Mouse (Mus musculus) neural tube, embryonic 12.5 days (tissue): Measurements from ENCODE around the gene Ccdc13. TPM values are rescaled to one million over a fixed set of nuclear protein-coding genes. Genes with fewer than 3 reads are reported as not detected.

ENCODE experiments used
- ATAC-seq: fragments of 200-750 bp; cut with Nextera tagmentation; 2 replicates; pipeline ENCODE4 v1.8.0; 2017; ENCODE audit warnings: low read depth, mild to moderate bottlenecking, moderate TSS enrichment, moderate library complexity; ENCODE audit not compliant: low FRiP score
- H3K27ac ChIP-seq: fragments of 300-500 bp; sonication (generic); 2 replicates; pipeline ENCODE4 v1.5.1; 2016
- H3K27me3 ChIP-seq: fragments of 300-500 bp; sonication (generic); replicated peaks from 2 replicates; pipeline ENCODE4 v1.6.1; 2016; ENCODE audit warnings: mild to moderate bottlenecking
- H3K36me3 ChIP-seq: fragments of 300-500 bp; sonication (generic); 2 replicates; pipeline ENCODE4 v1.6.1; 2016; ENCODE audit warnings: mild to moderate bottlenecking
- H3K4me1 ChIP-seq: fragments of 300-500 bp; sonication (generic); 2 replicates; pipeline ENCODE4 v1.6.1; 2016
- H3K4me2 ChIP-seq: fragments of 300-500 bp; sonication (generic); replicated peaks from 2 replicates; pipeline ENCODE4 v1.6.1; 2016; ENCODE audit warnings: mild to moderate bottlenecking
- H3K4me3 ChIP-seq: fragments of 300-500 bp; sonication (generic); 2 replicates; pipeline ENCODE4 v1.5.1; 2016
- H3K9ac ChIP-seq: fragments of 300-500 bp; sonication (generic); 2 replicates; pipeline ENCODE4 v1.6.1; 2016; ENCODE audit warnings: mild to moderate bottlenecking
- H3K9me3 ChIP-seq: fragments of 300-500 bp; sonication (generic); 2 replicates; pipeline ENCODE4 v1.6.1; 2016; ENCODE audit warnings: mild to moderate bottlenecking
- WGBS: fragments of 180-500 bp; shearing (Covaris S2); methylation state at CpG from one replicate; pipeline ENCODE4 v1.1.7; 2016; 5-methylcytosine and 5-hydroxymethylcytosine counted together
- polyA plus RNA-seq: library from polyadenylated mRNA; unstranded; fragments of >200 nt; fragmentation: Nextera tagmentation; extraction: Ambion mirVana; gene quantifications from 2 replicates; pipeline ENCODE4 v1.2.1, GENCODE M21; 2016

Ccdc13 gene
- polyA plus RNA-seq, 1 experiment from 2014 or later = 4.0 TPM

DNA sequence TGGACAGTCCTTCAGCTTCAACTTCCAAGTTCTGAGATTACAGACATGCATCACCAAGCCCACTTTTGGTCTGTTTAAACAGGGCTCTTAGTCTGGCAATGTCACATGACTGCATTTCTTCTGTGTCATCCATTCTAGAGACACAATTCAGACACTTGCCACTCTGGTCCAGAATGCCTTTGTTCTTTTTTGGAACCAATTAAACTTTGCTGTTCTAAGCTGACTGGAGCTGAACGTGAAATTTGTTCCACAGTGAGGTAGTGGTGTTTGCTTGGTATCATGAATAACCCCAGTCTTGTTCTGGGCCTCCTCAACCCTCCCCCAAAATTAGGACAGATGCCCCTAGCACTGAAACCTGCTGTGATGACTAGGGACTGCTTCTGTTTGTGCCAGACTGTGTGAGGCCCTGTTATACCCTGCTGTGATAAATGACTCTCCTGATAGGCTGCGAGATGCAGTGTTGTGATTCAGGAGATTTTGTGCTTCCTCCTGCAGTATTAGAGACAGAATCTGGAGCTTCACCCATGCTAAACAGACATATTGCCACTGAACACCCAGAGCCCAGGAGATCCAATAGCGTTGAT lies 26.3 kb upstream of the Ccdc13 start:
- Histone ChIP-seq H3K4me3 (no peak overlapping the region), H3K4me2 (no peak overlapping the region), H3K36me3 (no peaks in the 10 kb centered on the region), H3K4me1 (peaks cover 4% of the 10 kb centered on the region; the same call in 1 of the 2 replicates), H3K9ac (no peak overlapping the region), H3K9me3 (no peaks in the 10 kb centered on the region), H3K27ac (no peak overlapping the region), H3K27me3 (no peaks in the 10 kb centered on the region)
- ATAC-seq = peak; percentile 17; the same call in 1 of the 2 replicates
- WGBS = 33% methylated on average over 3 of the region's 3 CpGs

DNA sequence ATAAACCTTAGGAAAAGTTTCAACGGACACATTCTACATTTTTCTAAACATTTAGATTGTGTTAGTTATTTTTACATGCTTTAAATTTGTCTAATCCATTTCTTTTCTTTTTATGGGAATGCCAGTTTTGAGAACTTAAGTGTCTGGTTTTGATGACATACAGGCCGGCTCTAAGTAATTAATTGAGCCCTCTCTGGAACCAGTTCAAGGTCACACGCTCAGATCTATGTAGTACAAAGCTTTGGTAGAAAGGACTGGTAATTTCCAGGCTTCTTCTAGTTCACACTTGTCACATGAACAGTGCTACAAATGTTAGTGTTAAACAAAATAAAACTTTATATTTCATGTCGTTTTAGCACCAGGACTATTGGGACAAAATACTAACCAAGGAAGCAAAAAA lies 25.6 kb upstream of the Ccdc13 start:
- no peaks in the 10 kb centered on the region for H3K27me3 ChIP-seq
- no peak overlapping the region for H3K27ac ChIP-seq
- ATAC-seq = no peak
- no peaks in the 10 kb centered on the region for H3K36me3 ChIP-seq
- H3K4me2 ChIP-seq = no peak overlapping the region
- no peak overlapping the region for H3K4me3 ChIP-seq
- peaks cover 4% of the 10 kb centered on the region; the same call in 1 of the 2 replicates for H3K4me1 ChIP-seq
- no peaks in the 10 kb centered on the region for H3K9me3 ChIP-seq
- no peak overlapping the region for H3K9ac ChIP-seq
- WGBS = 68% methylated on average over 4 of the region's 4 CpGs

DNA sequence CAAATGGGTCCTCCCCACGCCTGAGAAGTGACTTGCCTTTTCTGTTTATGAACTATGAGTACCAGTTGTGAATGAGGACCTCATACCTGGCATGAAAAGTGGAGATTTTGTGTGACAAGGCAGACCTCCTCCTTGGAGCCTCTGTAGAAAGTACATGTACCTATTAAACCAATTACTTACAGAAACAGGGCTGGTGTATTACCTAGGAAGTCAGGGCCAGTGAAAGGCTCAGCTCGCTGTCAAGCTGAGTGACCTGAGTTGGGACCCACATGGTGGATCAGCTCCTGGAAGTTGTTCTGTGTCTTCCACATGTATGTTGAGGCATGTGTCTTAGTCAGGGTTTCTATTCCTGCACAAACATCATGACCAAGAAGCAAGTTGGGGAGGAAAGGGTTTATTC lies 21.7 kb upstream of the Ccdc13 start:
- ATAC-seq = no peak

DNA sequence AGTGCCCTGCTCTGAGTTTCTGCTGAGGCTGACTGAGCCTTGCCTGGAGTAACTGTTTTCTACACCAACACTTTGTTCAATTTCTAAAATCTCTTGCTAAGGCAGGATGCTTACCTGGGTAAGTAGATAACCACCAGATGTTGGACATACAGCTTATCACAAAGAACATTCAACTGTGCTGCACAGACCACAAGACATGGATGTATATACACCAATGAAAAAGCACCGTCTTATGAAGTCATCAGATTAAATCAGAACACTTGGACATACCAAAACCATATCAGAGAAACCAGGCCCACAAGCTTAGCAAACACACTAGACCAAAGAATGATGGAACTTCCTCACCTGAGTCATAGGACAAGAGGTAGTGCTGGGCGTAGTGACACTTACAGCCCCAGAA lies 20.1 kb upstream of the Ccdc13 start:
- Histone ChIP-seq H3K36me3 (no peaks in the 10 kb centered on the region), H3K27ac (no peak overlapping the region), H3K4me1 (peaks cover 8% of the 10 kb centered on the region), H3K27me3 (no peaks in the 10 kb centered on the region), H3K9ac (no peak overlapping the region), H3K9me3 (no peaks in the 10 kb centered on the region), H3K4me3 (no peak overlapping the region), H3K4me2 (no peak overlapping the region)
- no peak for ATAC-seq
- 99% methylated on average over 2 of the region's 2 CpGs for WGBS

More for the DNA sequence above, 21.7 kb upstream of the Ccdc13 start:
- H3K27me3 ChIP-seq = no peaks in the 10 kb centered on the region
- WGBS = 86% methylated on average over 2 of the region's 2 CpGs
- H3K9ac ChIP-seq = no peak overlapping the region
- H3K4me2 ChIP-seq = no peak overlapping the region
- no peak overlapping the region for H3K4me3 ChIP-seq
- no peaks in the 10 kb centered on the region for H3K9me3 ChIP-seq
- H3K36me3 ChIP-seq = no peaks in the 10 kb centered on the region
- peaks cover 12% of the 10 kb centered on the region for H3K4me1 ChIP-seq
- no peak overlapping the region for H3K27ac ChIP-seq

DNA sequence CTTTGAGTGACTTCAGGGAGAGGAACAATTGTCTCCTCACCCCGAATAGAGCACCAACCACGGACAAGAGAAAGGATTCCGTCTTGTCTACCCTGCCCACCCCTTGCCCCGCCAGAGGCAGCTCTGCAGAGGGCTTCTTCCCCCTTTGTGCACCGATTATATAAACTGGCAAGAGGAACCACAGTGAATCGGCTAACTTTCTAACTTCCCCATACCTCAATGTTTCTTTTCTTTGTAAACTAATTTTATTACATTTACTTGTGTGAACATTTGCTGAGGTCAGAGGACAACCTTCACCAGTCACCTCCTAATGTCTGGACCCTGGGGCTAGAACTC lies 18.9 kb upstream of the Ccdc13 start, which contains the start of gene Higd1a:
Higd1a (minus strand) TSS at position 210 of the 336 bp plus-strand sequence.
- Histone ChIP-seq H3K9ac (peak within 1 kb of the TSS; percentile 88), H3K4me1 (peaks cover 8% of the 10 kb centered on the region), H3K4me2 (peak within 1 kb of the TSS; percentile 94), H3K27ac (peak within 1 kb of the TSS; percentile 87), H3K27me3 (no peaks in the 10 kb centered on the region), H3K9me3 (no peaks in the 10 kb centered on the region), H3K4me3 (peak within 1 kb of the TSS; percentile 77), H3K36me3 (no peaks in the 10 kb centered on the region)
- ATAC-seq = no peak
- 18% methylated on average over 6 of the region's 6 CpGs for WGBS

DNA sequence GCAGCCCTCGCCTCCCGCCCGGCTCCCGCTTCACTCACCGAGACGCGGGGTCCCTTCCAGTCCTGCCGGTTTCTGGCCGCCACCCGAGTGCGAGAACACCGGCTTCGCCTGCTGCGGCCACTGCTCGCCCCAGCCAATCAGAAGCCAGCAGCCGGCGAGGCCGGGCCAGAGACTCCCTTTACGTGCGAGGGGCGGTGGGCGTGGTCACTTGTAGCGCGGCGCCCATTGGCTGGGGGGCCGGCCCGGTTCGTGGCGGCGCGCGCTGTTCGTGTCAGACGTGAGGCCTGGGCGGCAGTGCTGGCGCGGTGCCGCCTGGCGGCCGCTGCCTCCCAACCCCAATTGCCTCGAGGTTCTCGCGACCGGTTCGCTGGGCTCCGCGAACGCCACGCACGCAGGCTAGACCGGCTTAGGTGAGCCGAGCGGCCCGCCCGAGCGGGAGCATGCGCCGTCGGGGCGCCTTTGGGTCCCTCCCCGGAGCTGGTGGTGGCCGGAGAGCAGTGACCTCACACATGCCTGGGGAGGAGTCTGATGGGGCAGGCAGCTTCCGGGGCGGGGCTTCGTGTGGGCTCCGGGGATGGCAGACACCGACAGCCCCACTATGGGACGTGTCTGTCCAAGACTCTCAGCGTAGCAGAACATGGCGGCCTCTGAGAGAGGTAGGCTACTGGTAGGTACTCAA lies 18.4 kb upstream of the Ccdc13 start:
- peak; percentile 98 for ATAC-seq
- Histone ChIP-seq H3K36me3 (no peaks in the 10 kb centered on the region), H3K4me1 (peaks cover 8% of the 10 kb centered on the region)

DNA sequence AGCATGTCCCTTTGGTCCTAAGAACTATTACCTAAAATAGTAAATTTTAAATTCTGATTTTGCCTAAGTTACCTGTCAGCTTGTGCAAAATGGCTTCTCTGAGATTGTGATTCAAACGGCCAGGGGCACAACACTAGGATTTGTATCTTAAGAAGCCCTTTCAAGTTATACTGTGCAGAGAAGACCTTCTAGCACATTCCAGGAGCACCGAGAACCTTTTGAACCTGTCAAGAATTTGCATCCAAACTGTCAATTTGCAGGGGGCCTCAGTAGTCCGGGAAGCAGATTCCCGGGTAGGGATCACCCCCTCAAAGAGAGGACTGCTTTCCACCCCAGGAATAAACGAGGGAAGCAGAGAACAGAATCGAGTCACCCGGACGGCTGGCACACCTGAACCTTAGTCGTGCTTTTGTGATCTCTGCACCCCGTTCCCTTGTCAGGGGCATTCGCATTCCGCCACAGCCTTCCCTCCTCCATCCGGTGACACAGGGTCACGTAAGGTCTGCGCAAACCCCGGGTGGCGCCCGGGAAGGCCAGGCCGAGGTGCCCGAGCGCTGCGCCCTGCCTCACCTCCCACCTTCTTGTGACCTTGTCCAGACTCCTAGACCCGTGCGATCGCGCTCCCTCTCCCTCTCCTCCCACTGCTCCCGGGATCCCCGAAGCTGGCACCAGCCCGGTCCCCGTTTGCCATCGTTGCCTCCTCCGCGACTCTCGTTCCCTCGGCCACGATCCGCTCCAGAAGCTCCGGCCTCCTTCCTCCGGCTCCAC lies 17.6 kb upstream of the Ccdc13 start:
- Histone ChIP-seq H3K4me1 (peaks cover 8% of the 10 kb centered on the region), H3K4me2 (peak overlapping the region; percentile 94), H3K27ac (peak overlapping the region; percentile 87), H3K4me3 (peak overlapping the region; percentile 77), H3K36me3 (peaks cover 3% of the 10 kb centered on the region; the same call in 1 of the 2 replicates), H3K27me3 (no peaks in the 10 kb centered on the region), H3K9ac (peak overlapping the region; percentile 88), H3K9me3 (no peaks in the 10 kb centered on the region)
- ATAC-seq = peak; percentile 23
- 2% methylated on average over 39 of the region's 39 CpGs for WGBS

More for the DNA sequence above, 18.4 kb upstream of the Ccdc13 start:
- Histone ChIP-seq H3K27me3 (no peaks in the 10 kb centered on the region), H3K4me2 (peak overlapping the region; percentile 94), H3K9ac (peak overlapping the region; percentile 88), H3K27ac (peak overlapping the region; percentile 87), H3K4me3 (peak overlapping the region; percentile 77), H3K9me3 (no peaks in the 10 kb centered on the region)
- under 1% methylated on average over 70 of the region's 70 CpGs for WGBS

DNA sequence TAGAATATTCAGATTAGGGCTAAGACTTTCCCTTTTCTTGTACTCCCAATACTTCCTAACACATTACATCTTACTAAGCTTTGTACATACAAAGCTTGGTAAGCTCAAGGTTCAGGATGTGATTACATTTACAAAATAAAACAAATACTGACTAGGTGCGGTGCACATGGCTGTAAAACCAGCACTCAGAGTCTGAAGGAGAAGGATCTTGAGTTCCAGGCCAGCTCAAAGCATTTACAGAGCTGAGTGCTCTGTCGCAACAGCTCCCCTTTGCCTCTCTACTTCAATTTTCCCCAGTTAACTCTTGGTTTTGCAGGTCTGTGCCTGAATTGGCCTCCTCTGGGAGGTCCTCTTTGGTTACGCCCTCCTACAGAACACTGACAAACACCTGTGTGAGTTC lies 15.0 kb upstream of the Ccdc13 start:
- Histone ChIP-seq H3K4me2 (no peak overlapping the region), H3K4me1 (peaks cover 8% of the 10 kb centered on the region), H3K4me3 (no peak overlapping the region), H3K36me3 (peaks cover 21% of the 10 kb centered on the region), H3K9me3 (no peaks in the 10 kb centered on the region), H3K27ac (no peak overlapping the region), H3K9ac (no peak overlapping the region), H3K27me3 (no peaks in the 10 kb centered on the region)
- ATAC-seq = no peak
- 95% methylated on average over 3 of the region's 3 CpGs for WGBS

DNA sequence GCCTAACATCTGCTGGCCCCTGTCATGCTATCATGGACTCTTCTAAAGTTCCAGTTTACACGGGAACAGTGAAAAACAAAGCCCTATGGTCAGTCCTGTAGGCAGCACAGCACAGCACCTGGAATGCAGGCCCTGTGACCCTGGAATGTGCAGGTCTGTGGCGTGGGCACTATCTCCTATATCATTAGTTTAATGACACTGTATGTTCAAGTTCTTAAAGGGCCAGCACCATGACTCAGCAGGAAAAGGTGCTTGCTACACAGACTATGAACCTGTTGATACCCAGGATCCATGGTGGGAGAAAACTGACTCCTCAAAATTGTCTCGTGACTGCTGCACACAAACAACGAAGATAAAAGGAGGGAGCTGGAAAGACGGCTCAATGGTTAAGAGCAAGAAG lies 8.6 kb upstream of the Ccdc13 start:
- Histone ChIP-seq H3K4me2 (no peak overlapping the region), H3K27me3 (no peaks in the 10 kb centered on the region), H3K36me3 (peaks cover 33% of the 10 kb centered on the region), H3K4me3 (no peak overlapping the region), H3K27ac (no peak overlapping the region), H3K4me1 (no peaks in the 10 kb centered on the region), H3K9ac (no peak overlapping the region), H3K9me3 (no peaks in the 10 kb centered on the region)
- ATAC-seq = no peak
- WGBS = 85% methylated on average over 5 of the region's 5 CpGs

DNA sequence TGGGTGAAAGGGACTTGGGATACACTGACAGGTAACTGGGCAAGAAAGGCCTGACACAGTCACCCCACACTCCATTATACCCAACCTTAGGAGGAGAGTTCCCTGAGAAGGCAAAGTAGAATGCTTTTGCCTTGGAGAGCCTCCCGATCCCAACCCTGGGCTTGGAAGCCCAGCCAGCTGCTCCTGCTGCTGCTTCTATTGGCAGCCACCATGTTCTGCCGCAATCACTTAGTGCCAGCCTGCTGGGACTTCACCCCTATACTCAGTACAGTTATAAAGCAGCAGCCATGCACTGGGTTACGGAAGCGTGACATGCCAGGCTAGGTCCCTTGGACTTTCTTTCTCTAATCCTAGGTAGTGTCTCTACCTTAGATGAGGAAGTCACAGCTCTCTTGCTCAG lies 7.9 kb upstream of the Ccdc13 start:
- H3K36me3 ChIP-seq = peaks cover 33% of the 10 kb centered on the region
- no peaks in the 10 kb centered on the region for H3K4me1 ChIP-seq
- H3K27me3 ChIP-seq = no peaks in the 10 kb centered on the region
- 96% methylated on average over 4 of the region's 4 CpGs for WGBS
- no peak overlapping the region for H3K9ac ChIP-seq
- no peak for ATAC-seq
- no peak overlapping the region for H3K4me3 ChIP-seq
- H3K4me2 ChIP-seq = no peak overlapping the region
- H3K9me3 ChIP-seq = no peaks in the 10 kb centered on the region
- no peak overlapping the region for H3K27ac ChIP-seq

DNA sequence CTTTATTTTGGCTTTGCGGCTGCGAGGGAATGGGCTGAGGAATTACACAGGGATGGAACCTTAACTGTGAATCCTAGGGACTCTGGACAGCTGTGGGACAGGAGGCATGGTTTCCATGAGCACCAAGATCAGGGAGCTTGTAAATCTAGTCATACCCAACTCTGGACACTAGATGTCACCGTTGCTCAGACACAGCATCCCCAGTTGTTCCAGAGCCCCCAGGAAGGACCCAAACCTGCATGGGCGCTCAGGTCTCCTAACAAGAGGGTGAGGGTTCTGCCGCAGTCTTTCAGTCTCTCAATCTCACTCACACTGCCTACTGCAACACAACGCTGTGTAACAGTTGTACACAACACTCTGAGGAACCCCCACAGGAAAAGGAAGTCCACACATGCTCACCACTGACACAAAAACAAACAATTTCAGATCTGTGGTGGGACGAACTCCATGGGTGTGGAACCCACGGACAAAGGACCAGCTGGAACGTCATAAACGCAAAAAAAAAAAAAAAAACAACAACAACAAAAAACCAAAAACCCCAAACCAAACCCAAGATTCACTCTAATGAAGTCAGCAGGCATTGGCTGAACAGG lies 7.4 kb upstream of the Ccdc13 start:
- no peak overlapping the region for H3K9ac ChIP-seq

DNA sequence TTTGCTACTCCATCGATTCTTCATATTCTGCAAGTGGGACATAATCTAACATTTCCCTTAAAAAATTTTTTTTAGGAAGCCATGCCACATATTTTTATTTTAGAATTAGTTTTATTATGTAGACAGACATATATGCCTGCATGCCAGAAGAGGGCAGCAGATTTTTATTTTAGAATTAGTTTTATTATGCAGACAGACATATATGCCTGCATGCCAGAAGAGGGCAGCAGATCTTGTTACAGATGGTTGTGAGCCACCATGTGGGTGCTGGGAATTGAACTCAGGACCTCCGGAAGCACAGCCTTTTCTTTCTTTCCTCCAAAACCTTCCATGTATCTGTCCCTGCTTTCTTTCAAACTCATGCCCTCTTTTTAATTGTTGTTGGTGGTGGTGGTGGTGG lies 3.7 kb upstream of the Ccdc13 start:
- Histone ChIP-seq H3K4me3 (no peak overlapping the region), H3K27ac (no peak overlapping the region), H3K27me3 (no peaks in the 10 kb centered on the region), H3K4me1 (peaks cover 12% of the 10 kb centered on the region), H3K9ac (no peak overlapping the region), H3K36me3 (no peaks in the 10 kb centered on the region), H3K4me2 (no peak overlapping the region), H3K9me3 (no peaks in the 10 kb centered on the region)
- ATAC-seq = no peak
- 91% methylated on average over 2 of the region's 2 CpGs for WGBS

More for the DNA sequence above, 7.4 kb upstream of the Ccdc13 start:
- H3K4me1 ChIP-seq = no peaks in the 10 kb centered on the region
- H3K4me3 ChIP-seq = no peak overlapping the region
- H3K9me3 ChIP-seq = no peaks in the 10 kb centered on the region
- H3K36me3 ChIP-seq = peaks cover 29% of the 10 kb centered on the region
- 54% methylated on average over 10 of the region's 10 CpGs for WGBS
- no peak for ATAC-seq
- H3K4me2 ChIP-seq = no peak overlapping the region
- H3K27ac ChIP-seq = no peak overlapping the region
- H3K27me3 ChIP-seq = no peaks in the 10 kb centered on the region
